Mouse (Mus musculus): ENCODE measurements at regions not wholly inside any gene's neighbourhood (a gene's known extent, or its start where the extent isn't known, plus 50 kb on each side); places are given as distances from the start of the nearest gene placed in this dataset.

GRCm38 (mm10) chr1:177609683-177610082, 119.9 kb upstream of the 1700016C15Rik start:
- intact Hi-C loops (cut with DNase I), result loop anchor here (5.0 kb wide), 1 partner anchor 77 kb away; no protein-coding TSS in a partner anchor

GRCm38 (mm10) chr1:177610156-177610555, 119.5 kb upstream of the 1700016C15Rik start:
- intact Hi-C loops (cut with DNase I), result no loop called here
- no peak for DNase-seq (ENCODE audit: low spot score)

More at GRCm38 (mm10) chr1:177609683-177610082, 119.9 kb upstream of the 1700016C15Rik start:
- DNase-seq (ENCODE audit: low spot score), result no peak

- DNase-seq (ENCODE audit: low spot score), result no peak
- intact Hi-C loops (cut with DNase I), result no loop called here
Measured at GRCm38 (mm10) chr1:177612546-177612945, 117.1 kb upstream of the 1700016C15Rik start.

- intact Hi-C loops (cut with DNase I), result no loop called here
- no peak for DNase-seq (ENCODE audit: low spot score)
Measured at GRCm38 (mm10) chr1:177615609-177616008, 114.0 kb upstream of the 1700016C15Rik start.

GRCm38 (mm10) chr1:177616335-177617239, 113.0 kb upstream of the 1700016C15Rik start:
- DNase-seq (ENCODE audit: low spot score), result no peak
- intact Hi-C loops (cut with DNase I), result no loop called here

- intact Hi-C loops (cut with DNase I), result no loop called here
- DNase-seq (ENCODE audit: low spot score), result no peak
Measured at GRCm38 (mm10) chr1:177620501-177621099, 109.0 kb upstream of the 1700016C15Rik start.

GRCm38 (mm10) chr1:177621854-177622590, 107.6 kb upstream of the 1700016C15Rik start:
- intact Hi-C loops (cut with DNase I), result no loop called here
- DNase-seq (ENCODE audit: low spot score), result no peak

- peak; percentile 66 for DNase-seq (ENCODE audit: low spot score)
- intact Hi-C loops (cut with DNase I), result no loop called here
Measured at GRCm38 (mm10) chr1:177623304-177623726, 106.3 kb upstream of the 1700016C15Rik start.

GRCm38 (mm10) chr1:177623735-177624134, 105.9 kb upstream of the 1700016C15Rik start:
- DNase-seq (ENCODE audit: low spot score), result no peak
- intact Hi-C loops (cut with DNase I), result no loop called here

GRCm38 (mm10) chr1:177627814-177628213, 101.8 kb upstream of the 1700016C15Rik start:
- no peak for DNase-seq (ENCODE audit: low spot score)
- intact Hi-C loops (cut with DNase I), result no loop called here

- intact Hi-C loops (cut with DNase I), result no loop called here
- no peak for DNase-seq (ENCODE audit: low spot score)
Measured at GRCm38 (mm10) chr1:177633966-177634602, 95.5 kb upstream of the 1700016C15Rik start.

GRCm38 (mm10) chr1:177637061-177637460, 92.6 kb upstream of the 1700016C15Rik start:
- intact Hi-C loops (cut with DNase I), result no loop called here
- peak; percentile 16 for DNase-seq (ENCODE audit: low spot score)

GRCm38 (mm10) chr1:177638381-177638780, 91.2 kb upstream of the 1700016C15Rik start:
- DNase-seq (ENCODE audit: low spot score), result no peak
- intact Hi-C loops (cut with DNase I), result no loop called here

GRCm38 (mm10) chr1:177639931-177640846, 89.4 kb upstream of the 1700016C15Rik start:
- intact Hi-C loops (cut with DNase I), result loop anchor here (5.0 kb wide), 1 partner anchor 42 kb away; no protein-coding TSS in a partner anchor

GRCm38 (mm10) chr1:177642712-177643467, 86.7 kb upstream of the 1700016C15Rik start:
- intact Hi-C loops (cut with DNase I), result loop anchor here (5.0 kb wide), 1 partner anchor 39 kb away; no protein-coding TSS in a partner anchor
- DNase-seq (ENCODE audit: low spot score), result no peak

More at GRCm38 (mm10) chr1:177639931-177640846, 89.4 kb upstream of the 1700016C15Rik start:
- DNase-seq (ENCODE audit: low spot score), result no peak

- intact Hi-C loops (cut with DNase I), result loop anchor here (5.0 kb wide), 1 partner anchor 39 kb away; no protein-coding TSS in a partner anchor
Measured at GRCm38 (mm10) chr1:177643662-177644061, 86.0 kb upstream of the 1700016C15Rik start.

GRCm38 (mm10) chr1:177644214-177644613, 85.4 kb upstream of the 1700016C15Rik start:
- DNase-seq (ENCODE audit: low spot score), result no peak
- intact Hi-C loops (cut with DNase I), result loop anchor here (5.0 kb wide), 1 partner anchor 38 kb away; no protein-coding TSS in a partner anchor

More at GRCm38 (mm10) chr1:177643662-177644061, 86.0 kb upstream of the 1700016C15Rik start:
- DNase-seq (ENCODE audit: low spot score), result no peak

- intact Hi-C loops (cut with DNase I), result no loop called here
- no peak for DNase-seq (ENCODE audit: low spot score)
Measured at GRCm38 (mm10) chr1:177645327-177645726, 84.3 kb upstream of the 1700016C15Rik start.
